Mouse (Mus musculus): ENCODE measurements around the gene Gpd2. TPM values are rescaled to one million over a fixed set of nuclear protein-coding genes. Genes with fewer than 3 reads are reported as not detected.
A peak's percentile ranks its signal among the peaks of the same experiment; 100 is the strongest.

Gene Gpd2
- total RNA-seq, 2 experiments from 2014 or later, result 158 to 167 TPM

- intact Hi-C loops (cut with DNase I; ENCODE audit: low total_unique reads), result no loop called here
- DNase-seq, result no peak
These were observed 46.4 kb downstream of the Gpd2 start for GRCm38 (mm10) chr2:57283791-57284190.

GRCm38 (mm10) chr2:57285197-57285596 lies 47.8 kb downstream of the Gpd2 start:
- intact Hi-C loops (cut with DNase I; ENCODE audit: low total_unique reads), result no loop called here
- no peak for DNase-seq

DNA sequence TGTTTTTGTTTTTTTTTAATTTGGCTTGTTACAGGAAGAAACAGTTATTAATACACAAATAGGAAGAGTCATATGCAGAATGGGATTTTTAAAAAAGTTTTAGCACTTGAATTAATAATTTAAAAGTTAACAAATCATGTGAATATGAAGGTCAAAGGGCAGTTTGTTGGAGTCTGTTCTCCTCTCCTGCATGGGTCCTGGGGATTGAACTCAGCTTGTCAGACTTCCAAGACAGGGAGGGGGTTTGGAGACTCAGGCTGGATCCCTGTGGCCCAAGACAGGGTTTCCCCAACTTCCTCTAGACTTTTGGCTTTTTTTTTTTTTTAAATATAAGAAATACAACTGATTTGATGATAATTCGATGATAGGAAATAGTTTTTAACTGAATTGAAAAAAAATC lies 50.6 kb downstream of the Gpd2 start:
- intact Hi-C loops (cut with DNase I; ENCODE audit: low total_unique reads), result no loop called here
- no peak for DNase-seq

DNA sequence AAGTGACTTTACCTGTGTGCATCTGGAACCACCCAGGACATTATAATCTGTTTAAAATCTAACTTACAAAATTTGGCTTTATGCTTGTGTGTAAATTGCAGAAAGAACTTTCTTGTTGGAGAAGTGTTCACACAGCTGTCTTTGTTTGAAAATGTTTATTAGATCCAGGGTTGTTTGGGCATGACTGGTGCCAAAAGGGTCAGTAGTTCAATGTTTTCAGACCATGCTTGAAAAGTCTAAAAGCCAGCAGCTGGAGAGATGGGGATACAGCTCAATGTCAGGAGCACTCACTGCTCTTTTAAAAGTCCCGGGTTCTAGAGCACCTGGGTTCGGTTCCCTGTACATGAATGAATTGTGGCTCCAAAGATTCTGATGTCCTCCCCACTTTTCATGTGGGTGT lies 56.1 kb downstream of the Gpd2 start:
- intact Hi-C loops (cut with DNase I; ENCODE audit: low total_unique reads), result no loop called here
- DNase-seq, result no peak

DNA sequence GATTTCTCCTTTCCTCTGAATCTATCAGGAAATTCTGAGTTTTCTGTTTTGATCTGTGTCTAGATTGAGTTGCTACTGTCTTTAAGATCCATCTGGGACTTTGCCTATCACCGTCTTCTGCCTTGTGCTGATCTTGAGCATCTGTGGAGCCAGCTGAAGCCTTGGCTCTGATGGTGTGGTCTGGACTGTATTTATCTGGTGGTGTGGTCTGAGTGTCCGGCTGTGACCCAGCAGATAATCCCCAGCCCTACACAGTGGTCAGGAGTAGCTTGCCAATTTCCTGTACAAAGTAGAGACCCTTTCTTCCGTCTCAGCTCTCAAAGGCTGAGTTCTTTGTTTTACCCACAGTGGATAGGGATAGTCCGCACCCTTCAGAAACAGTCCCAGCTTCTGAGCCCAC lies 58.6 kb downstream of the Gpd2 start:
- intact Hi-C loops (cut with DNase I; ENCODE audit: low total_unique reads), result no loop called here
- DNase-seq, result no peak

DNA sequence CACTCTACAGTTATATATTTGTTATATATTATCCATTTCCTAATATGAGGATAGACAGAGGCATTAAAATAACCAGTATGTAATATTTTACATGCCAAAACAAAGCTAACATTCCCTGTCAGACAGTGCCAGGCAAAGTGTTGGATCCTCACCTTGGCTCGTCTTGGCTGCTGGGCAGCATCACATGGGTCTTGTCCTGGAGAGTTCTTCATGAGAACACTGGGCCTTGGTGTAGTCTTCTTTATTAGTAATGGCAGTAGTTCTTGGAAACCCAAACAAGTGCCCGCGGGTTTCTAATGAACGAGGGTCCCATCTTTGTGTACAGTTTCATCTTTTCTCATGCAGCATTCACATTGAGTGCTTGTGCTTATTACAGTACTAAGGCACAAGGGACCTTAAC lies 59.8 kb downstream of the Gpd2 start:
- no peak for DNase-seq
- intact Hi-C loops (cut with DNase I; ENCODE audit: low total_unique reads), result no loop called here

GRCm38 (mm10) chr2:57301539-57301938 lies 64.1 kb downstream of the Gpd2 start:
- DNase-seq, result peak; percentile 38
- intact Hi-C loops (cut with DNase I; ENCODE audit: low total_unique reads), result no loop called here

- intact Hi-C loops (cut with DNase I; ENCODE audit: low total_unique reads), result no loop called here
These were observed 66.8 kb downstream of the Gpd2 start for GRCm38 (mm10) chr2:57304212-57304611.

GRCm38 (mm10) chr2:57312268-57312797 lies 74.9 kb downstream of the Gpd2 start:
- DNase-seq, result no peak
- intact Hi-C loops (cut with DNase I; ENCODE audit: low total_unique reads), result loop anchor here (10.0 kb wide), 1 partner anchor 188 kb away; the partner anchor contains the start of gene Nr4a2

More at GRCm38 (mm10) chr2:57304212-57304611, 66.8 kb downstream of the Gpd2 start:
- no peak for DNase-seq

DNA sequence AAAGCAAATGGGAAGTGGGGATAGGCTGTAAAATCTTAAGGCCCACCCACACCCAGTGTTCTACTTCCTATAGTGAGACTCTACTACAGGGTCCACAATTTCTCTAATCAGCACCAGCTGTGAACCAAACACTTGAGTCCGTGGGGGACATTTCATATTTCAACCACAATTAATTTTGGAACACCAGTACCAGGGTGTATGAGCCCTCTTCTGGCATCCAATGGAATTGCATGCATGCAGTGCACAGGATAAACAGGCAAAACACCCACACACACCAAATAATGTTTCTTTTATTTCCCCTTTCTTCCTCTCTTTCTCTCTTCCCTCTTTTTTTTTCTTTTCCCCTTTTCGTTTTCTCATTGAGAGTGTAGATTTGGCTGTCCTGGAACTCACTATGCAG lies 78.6 kb downstream of the Gpd2 start:
- intact Hi-C loops (cut with DNase I; ENCODE audit: low total_unique reads), result loop anchor here (10.0 kb wide), 1 partner anchor 191 kb away; the partner anchor contains the start of gene Nr4a2
- DNase-seq, result peak; percentile 20

DNA sequence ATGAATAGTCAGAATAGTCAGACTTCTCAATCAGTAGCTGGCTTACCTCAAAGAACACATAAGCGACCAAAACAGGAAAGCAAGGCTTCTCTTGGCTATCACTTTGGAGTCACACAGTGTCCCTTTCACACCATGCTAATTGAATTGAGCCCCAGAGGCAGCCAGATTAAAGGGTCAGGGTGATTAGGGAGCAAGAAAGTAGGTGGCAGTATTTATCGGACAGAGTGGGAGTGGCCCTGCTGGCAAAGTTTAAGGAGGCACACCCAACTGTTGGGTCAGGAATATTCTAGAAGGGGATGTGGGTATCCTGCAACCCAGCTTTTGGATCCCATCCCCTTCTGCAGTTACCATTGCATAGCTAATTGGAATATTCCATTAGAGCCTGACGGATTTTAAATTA lies 80.9 kb downstream of the Gpd2 start:
- no peak for DNase-seq
- intact Hi-C loops (cut with DNase I; ENCODE audit: low total_unique reads), result loop anchor here (10.0 kb wide), 1 partner anchor 194 kb away; the partner anchor contains the start of gene Nr4a2

DNA sequence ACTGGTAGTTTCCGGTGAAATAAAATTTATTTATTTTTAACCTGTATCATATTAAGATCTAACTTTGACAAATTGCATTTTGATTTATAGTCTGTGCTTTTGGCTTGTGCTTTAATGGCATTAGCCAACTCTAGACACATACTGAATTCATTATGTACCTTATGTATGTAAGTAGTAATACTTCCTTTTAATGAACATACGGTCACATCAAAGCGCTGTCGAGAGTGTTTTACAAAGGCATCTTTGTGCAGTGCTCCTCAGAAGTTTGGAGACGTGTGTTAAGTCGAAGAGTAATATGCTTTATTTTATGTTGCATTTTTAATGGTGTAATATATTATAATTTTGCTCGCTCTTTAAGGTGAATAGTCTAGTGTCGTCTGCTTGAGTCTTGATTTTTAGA lies 88.7 kb downstream of the Gpd2 start:
- no peak for DNase-seq
- intact Hi-C loops (cut with DNase I; ENCODE audit: low total_unique reads), result no loop called here

DNA sequence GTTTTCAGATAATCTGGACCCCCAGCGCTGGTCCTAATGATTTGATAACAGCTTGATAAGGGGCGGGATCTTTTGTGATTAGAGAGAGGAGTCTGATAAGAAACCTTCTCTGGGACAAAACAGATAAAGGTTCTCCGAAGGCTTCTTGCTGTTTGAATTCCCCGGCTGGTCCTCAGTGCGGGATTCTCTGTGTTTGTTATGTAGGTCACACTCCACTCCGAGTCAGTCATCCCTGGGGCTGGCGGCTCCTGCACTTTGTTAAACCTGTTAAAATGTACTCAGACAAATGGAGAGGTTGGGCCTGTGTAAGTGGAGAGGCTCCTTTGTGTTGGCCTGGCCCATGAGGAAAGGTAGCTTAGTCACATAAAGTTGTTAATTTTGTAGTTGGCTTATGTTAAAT lies 91.9 kb downstream of the Gpd2 start:
- no peak for DNase-seq
- intact Hi-C loops (cut with DNase I; ENCODE audit: low total_unique reads), result no loop called here

DNA sequence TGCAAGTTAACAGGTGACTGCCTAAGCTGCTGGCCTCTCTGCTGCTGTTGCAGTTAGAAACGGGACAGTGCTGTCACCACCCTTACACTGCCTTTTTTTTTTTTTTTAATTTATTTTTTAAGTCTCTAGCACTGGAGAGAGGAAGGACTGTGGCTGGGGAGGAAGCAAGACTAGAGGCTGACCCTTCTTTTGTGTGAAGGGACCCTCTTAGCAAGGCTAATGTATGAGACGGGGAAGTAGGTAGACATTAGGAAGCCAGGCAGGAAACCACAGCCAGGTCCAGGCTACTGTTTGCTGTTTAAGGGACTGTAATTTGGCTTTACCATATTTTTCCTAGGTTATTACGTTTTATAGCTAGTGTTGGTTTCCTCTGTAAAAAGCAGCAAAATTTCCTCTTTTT lies 93.4 kb downstream of the Gpd2 start:
- DNase-seq, result no peak
- intact Hi-C loops (cut with DNase I; ENCODE audit: low total_unique reads), result no loop called here

DNA sequence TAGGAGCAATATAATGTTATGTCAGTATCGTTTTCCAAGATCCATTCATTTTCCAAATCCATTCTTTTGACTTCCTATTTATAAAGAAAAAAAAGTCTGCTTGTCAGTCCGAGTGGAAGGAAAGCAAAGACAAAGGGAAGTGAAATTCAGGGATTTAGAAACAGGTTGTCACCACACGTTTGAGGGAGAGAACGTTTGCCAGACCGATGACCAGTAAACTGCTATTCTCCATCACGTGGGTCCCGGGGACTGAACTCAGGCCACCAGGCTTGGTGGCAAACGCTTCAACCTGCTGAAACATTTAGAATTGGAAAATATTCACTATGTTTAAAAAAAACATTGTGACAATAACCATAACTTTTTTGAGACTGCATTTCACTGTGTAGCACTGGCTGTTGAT lies 93.8 kb downstream of the Gpd2 start:
- DNase-seq, result no peak
- intact Hi-C loops (cut with DNase I; ENCODE audit: low total_unique reads), result no loop called here

DNA sequence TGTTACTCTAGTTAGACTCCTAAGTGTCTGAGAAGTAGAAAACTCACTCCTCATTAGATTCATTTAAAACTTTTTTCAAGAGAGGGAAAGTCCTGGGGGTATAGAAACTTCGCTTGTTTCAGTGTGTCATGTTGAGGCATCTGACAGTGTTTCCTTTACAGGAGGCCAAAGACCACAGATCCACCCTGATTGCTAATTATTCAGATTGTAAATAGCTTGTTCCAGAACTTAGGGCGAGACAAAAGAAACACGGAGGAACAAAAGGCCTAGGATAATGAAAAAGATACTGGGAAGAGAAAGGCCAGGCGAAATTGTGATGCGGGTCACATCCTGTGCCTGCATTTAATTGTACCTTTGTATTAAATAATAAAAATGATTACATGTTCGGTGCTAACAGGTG lies 96.0 kb downstream of the Gpd2 start:
- intact Hi-C loops (cut with DNase I; ENCODE audit: low total_unique reads), result no loop called here
- no peak for DNase-seq

DNA sequence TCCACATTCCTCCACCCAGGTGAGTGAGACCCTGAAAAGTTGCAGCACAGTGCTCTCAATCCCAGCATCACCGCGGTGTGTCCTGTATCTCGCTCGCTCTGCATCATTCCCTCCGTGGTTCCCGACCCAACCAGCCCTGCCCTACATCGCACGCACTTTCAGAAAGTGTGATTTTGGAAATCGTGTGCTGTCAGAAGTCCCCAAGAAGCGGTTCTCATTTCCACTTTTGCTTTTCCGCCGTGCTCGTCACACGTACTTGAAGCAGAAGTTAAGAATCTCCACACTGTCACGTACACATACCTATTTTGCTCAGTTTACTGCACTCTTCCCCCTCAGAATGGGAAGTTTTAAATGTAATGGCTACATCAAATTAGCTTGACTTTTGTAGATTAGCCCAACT lies 98.0 kb downstream of the Gpd2 start:
- intact Hi-C loops (cut with DNase I; ENCODE audit: low total_unique reads), result no loop called here
- no peak for DNase-seq

DNA sequence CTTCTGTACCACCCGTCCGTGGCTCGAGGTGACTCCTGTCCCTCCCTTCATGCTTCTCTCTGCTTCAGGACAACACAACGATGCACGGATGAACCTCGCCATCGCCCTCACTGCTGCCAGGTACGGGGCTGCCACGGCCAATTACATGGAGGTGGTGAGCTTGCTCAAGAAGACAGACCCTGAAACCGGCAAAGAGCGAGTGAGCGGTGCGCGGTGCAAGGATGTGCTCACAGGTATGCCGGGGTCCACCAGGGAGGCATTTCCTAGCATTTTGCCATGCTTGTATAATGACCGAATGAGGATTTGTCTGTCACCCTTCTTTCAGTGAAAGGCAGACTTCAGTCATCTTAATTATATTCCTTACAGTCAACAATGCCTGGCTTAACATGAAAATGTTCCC lies 101.3 kb downstream of the Gpd2 start:
- intact Hi-C loops (cut with DNase I; ENCODE audit: low total_unique reads), result no loop called here

GRCm38 (mm10) chr2:57342910-57343309 lies 105.5 kb downstream of the Gpd2 start:
- intact Hi-C loops (cut with DNase I; ENCODE audit: low total_unique reads), result no loop called here
- no peak for DNase-seq

More for the DNA sequence above, 101.3 kb downstream of the Gpd2 start:
- DNase-seq, result no peak

DNA sequence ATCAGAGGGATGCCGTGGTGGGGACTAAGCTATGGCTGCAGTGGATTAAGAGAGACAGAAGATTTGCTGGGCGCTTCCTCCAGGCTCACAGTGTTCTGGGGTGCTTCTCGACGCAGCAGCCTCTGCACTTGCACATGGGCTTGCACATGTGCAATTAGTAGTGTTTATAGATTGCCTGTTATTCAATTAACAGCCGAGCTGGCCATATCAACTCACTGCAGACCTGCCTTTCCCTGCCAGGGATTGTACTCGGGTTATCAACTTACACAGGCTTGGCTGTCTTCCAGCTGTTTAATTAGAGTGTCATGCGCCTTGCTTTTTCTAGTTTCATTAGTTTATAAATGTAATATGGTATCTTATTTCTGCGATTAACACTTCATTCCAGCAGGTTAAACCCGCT lies 113.2 kb downstream of the Gpd2 start:
- DNase-seq, result no peak
- intact Hi-C loops (cut with DNase I; ENCODE audit: low total_unique reads), result no loop called here

GRCm38 (mm10) chr2:57353722-57354432 lies 116.4 kb downstream of the Gpd2 start:
- no peak for DNase-seq
- intact Hi-C loops (cut with DNase I; ENCODE audit: low total_unique reads), result no loop called here
